ENCODE assay signal across 10 mouse cellular contexts in genomic region chr12:112952926-112953565, GRCm38 (mm10). TPM values are rescaled to one million over a fixed set of nuclear protein-coding genes. Genes with fewer than 3 reads are reported as not detected.
DNase-seq lines count a peak whose midpoint lies in the region; ATAC-seq lines count a peak whose summit lies in the region.
"Had no signal": no experiment of that assay in that cellular context is flagged by ENCODE, and none has a peak within 500 bp of the region (broad histone marks: within the 10 kb centered on the region; RNA-seq: fewer than 3 reads in every experiment).

No protein-coding gene starts in this region.

- H3K4me2 ChIP-seq in forebrain, embryonic 14.5 days (ENCODE audit: low read length) = no peak overlapping the region
- no peak overlapping the region for H3K4me2 ChIP-seq in heart, embryonic 16.5 days (ENCODE audit: low read depth, low read length)
- H3K4me2 ChIP-seq in lung, embryonic 15.5 days = no peak overlapping the region

- peaks cover 16% of the 10 kb centered on the region for H3K36me3 ChIP-seq in forebrain, embryonic 10.5 days (replicated peaks)
- H3K36me3 ChIP-seq in forebrain, embryonic 14.5 days (ENCODE audit: control insufficient read depth, insufficient read depth, low read length) = 0 out of 2 replicates have a peak, but pooled peaks cover 6% of the 10 kb centered on the region
- no peaks in the 10 kb centered on the region for H3K36me3 ChIP-seq in heart, embryonic 16.5 days (ENCODE audit: control insufficient read depth, insufficient read depth)
- no peaks in the 10 kb centered on the region for H3K36me3 ChIP-seq in lung, embryonic 15.5 days

- no peak overlapping the region for H3K4me3 ChIP-seq in forebrain, embryonic 10.5 days
- no peak overlapping the region for H3K4me3 ChIP-seq in forebrain, embryonic 14.5 days (ENCODE audit: low read depth, low read length)
- no peak overlapping the region for H3K4me3 ChIP-seq in heart, embryonic 16.5 days (ENCODE audit: low read length)
- H3K4me3 ChIP-seq in lung, embryonic 15.5 days = no peak overlapping the region
- H3K4me3 ChIP-seq in brown adipose tissue, adult 24 weeks (ENCODE audit: insufficient read depth, low read depth, low read length) = no peak overlapping the region

- WGBS in forebrain, embryonic 10.5 days = 79% methylated on average over 3 of the region's 3 CpGs
- WGBS in forebrain, embryonic 14.5 days = 81% methylated on average over 3 of the region's 3 CpGs
- 47% methylated on average over 3 of the region's 3 CpGs for WGBS in heart, embryonic 16.5 days
- 70% methylated on average over 3 of the region's 3 CpGs for WGBS in lung, embryonic 15.5 days

- DNase-seq in forebrain, embryonic 10.5 days (ENCODE audit: extremely low spot score, low spot score) = no peak
- DNase-seq in forebrain, embryonic 14.5 days (ENCODE audit: low spot score) = no peak
- no peak for DNase-seq in heart, postnatal 4 days
- no peak for DNase-seq in lung, postnatal 25 days (ENCODE audit: low spot score)
- DNase-seq in thymus, postnatal 36 days = no peak
- DNase-seq: cerebellum, postnatal 14 days had no signal

- peaks cover 44% of the 10 kb centered on the region for H3K4me1 ChIP-seq in forebrain, embryonic 10.5 days
- peaks cover 12% of the 10 kb centered on the region for H3K4me1 ChIP-seq in forebrain, embryonic 14.5 days (ENCODE audit: control insufficient read depth, insufficient read depth, low read length)
- peaks cover 33% of the 10 kb centered on the region for H3K4me1 ChIP-seq in heart, embryonic 16.5 days (ENCODE audit: control insufficient read depth, insufficient read depth, low read length)
- H3K4me1 ChIP-seq in lung, embryonic 15.5 days = peaks cover 37% of the 10 kb centered on the region
- H3K4me1 ChIP-seq in brown adipose tissue, adult 24 weeks (ENCODE audit: control insufficient read depth, insufficient read depth, insufficient read length, low read length) = peaks cover 24% of the 10 kb centered on the region

- no peaks in the 10 kb centered on the region for H3K9me3 ChIP-seq in forebrain, embryonic 10.5 days
- H3K9me3 ChIP-seq in forebrain, embryonic 14.5 days (replicated peaks; ENCODE audit: control insufficient read depth, low read length) = no peaks in the 10 kb centered on the region
- no peaks in the 10 kb centered on the region for H3K9me3 ChIP-seq in heart, embryonic 16.5 days (replicated peaks; ENCODE audit: control insufficient read depth, low read length)
- no peaks in the 10 kb centered on the region for H3K9me3 ChIP-seq in lung, embryonic 15.5 days

- H3K9ac ChIP-seq in forebrain, embryonic 14.5 days (ENCODE audit: low read length) = no peak overlapping the region
- H3K9ac ChIP-seq in heart, embryonic 16.5 days (ENCODE audit: low read length) = peak overlapping the region; percentile 28; the same call in 1 of the 2 replicates
- no peak overlapping the region for H3K9ac ChIP-seq in lung, embryonic 15.5 days

- H3K27ac ChIP-seq in forebrain, embryonic 10.5 days = 0 out of 2 replicates have a peak overlapping the region, but pooled peaks have one; percentile 48
- no peak overlapping the region for H3K27ac ChIP-seq in forebrain, embryonic 14.5 days (ENCODE audit: low read depth, low read length)
- peak overlapping the region; percentile 59 for H3K27ac ChIP-seq in heart, embryonic 16.5 days (ENCODE audit: low read length)
- 0 out of 2 replicates have a peak overlapping the region, but pooled peaks have one; percentile 24 for H3K27ac ChIP-seq in lung, embryonic 15.5 days
- peak overlapping the region; percentile 82 for H3K27ac ChIP-seq in brown adipose tissue, adult 24 weeks (replicated peaks; ENCODE audit: low read depth, low read length)

- peaks cover 11% of the 10 kb centered on the region; the same call in 1 of the 2 replicates for H3K27me3 ChIP-seq in forebrain, embryonic 10.5 days (ENCODE audit: poor library complexity, severe bottlenecking)
- no peaks in the 10 kb centered on the region for H3K27me3 ChIP-seq in forebrain, embryonic 14.5 days (replicated peaks; ENCODE audit: control insufficient read depth, insufficient read depth, low read length)
- no peaks in the 10 kb centered on the region for H3K27me3 ChIP-seq in heart, embryonic 16.5 days (ENCODE audit: control insufficient read depth, insufficient read depth, low read length)
- no peaks in the 10 kb centered on the region for H3K27me3 ChIP-seq in lung, embryonic 15.5 days

- no peak for ATAC-seq in forebrain, embryonic 14.5 days
- no peak for ATAC-seq in heart, embryonic 16.5 days (replicated peaks; ENCODE audit: extremely low read depth, insufficient read depth, low FRiP score)
- ATAC-seq in lung, embryonic 15.5 days (ENCODE audit: borderline replicate concordance, extremely low read depth, low FRiP score, low TSS enrichment) = no peak
- ATAC-seq: midbrain, embryonic 16.5 days had no signal

RNA-seq across cellular contexts. Expression of gene Nudt14, which starts 11.1 kb away (rescaled TPM):
- 61.4 and 70.4 TPM in 2 replicates for polyA plus RNA-seq in forebrain, embryonic 10.5 days (2016; fragmentation: Nextera tagmentation; extraction: Ambion mirVana)
- polyA plus RNA-seq in forebrain, embryonic 14.5 days (2014; fragmentation: Nextera tagmentation; extraction: Ambion mirVana) = 62.8 and 75.9 TPM in 2 replicates
- polyA plus RNA-seq in heart, embryonic 16.5 days (2015; fragmentation: Nextera tagmentation; extraction: Ambion mirVana) = 36.0 and 43.3 TPM in 2 replicates
- total RNA-seq in heart, postnatal 4 days (2021) = 10 to 100 TPM; 10.3 to 15.7 TPM
- 103 and 120 TPM in 2 replicates for polyA plus RNA-seq in lung, embryonic 15.5 days (2015; fragmentation: Nextera tagmentation; extraction: Ambion mirVana)
- 19.4 and 23.6 TPM in 2 replicates for polyA plus RNA-seq in brown adipose tissue, adult 24 weeks (2012; ENCODE audit: insufficient read depth, insufficient read length, missing spikeins)

RNA-seq across cellular contexts. Expression of gene Btbd6, which starts 23.2 kb away (rescaled TPM):
- 22.4 and 24.2 TPM in 2 replicates for polyA plus RNA-seq in forebrain, embryonic 10.5 days (2016; fragmentation: Nextera tagmentation; extraction: Ambion mirVana)
- 35.0 and 37.5 TPM in 2 replicates for polyA plus RNA-seq in forebrain, embryonic 14.5 days (2014; fragmentation: Nextera tagmentation; extraction: Ambion mirVana)
- 26.0 and 26.1 TPM in 2 replicates for polyA plus RNA-seq in heart, embryonic 16.5 days (2015; fragmentation: Nextera tagmentation; extraction: Ambion mirVana)
- 10 to 100 TPM; 26.0 to 28.1 TPM for total RNA-seq in heart, postnatal 4 days (2021)
- polyA plus RNA-seq in lung, embryonic 15.5 days (2015; fragmentation: Nextera tagmentation; extraction: Ambion mirVana) = 25.7 and 28.1 TPM in 2 replicates
- 10.1 and 10.9 TPM in 2 replicates for polyA plus RNA-seq in brown adipose tissue, adult 24 weeks (2012; ENCODE audit: insufficient read depth, insufficient read length, missing spikeins)

RNA-seq across cellular contexts. Expression of gene Jag2, which starts 23.5 kb away (rescaled TPM):
- polyA plus RNA-seq in forebrain, embryonic 10.5 days (2016; fragmentation: Nextera tagmentation; extraction: Ambion mirVana) = 2.3 and 3.8 TPM in 2 replicates
- 5.3 and 7.5 TPM in 2 replicates for polyA plus RNA-seq in forebrain, embryonic 14.5 days (2014; fragmentation: Nextera tagmentation; extraction: Ambion mirVana)
- polyA plus RNA-seq in heart, embryonic 16.5 days (2015; fragmentation: Nextera tagmentation; extraction: Ambion mirVana) = 4.0 and 5.4 TPM in 2 replicates
- 10 to 100 TPM; 29.1 to 29.2 TPM for total RNA-seq in heart, postnatal 4 days (2021)
- polyA plus RNA-seq in lung, embryonic 15.5 days (2015; fragmentation: Nextera tagmentation; extraction: Ambion mirVana) = 6.2 and 7.2 TPM in 2 replicates
- polyA plus RNA-seq in brown adipose tissue, adult 24 weeks (2012; ENCODE audit: insufficient read depth, insufficient read length, missing spikeins) = 2.2 and 3.2 TPM in 2 replicates

RNA-seq across cellular contexts. Expression of gene Brf1, which starts 47.5 kb away (rescaled TPM):
- polyA plus RNA-seq in forebrain, embryonic 10.5 days (2016; fragmentation: Nextera tagmentation; extraction: Ambion mirVana) = 50.8 and 58.1 TPM in 2 replicates
- polyA plus RNA-seq in forebrain, embryonic 14.5 days (2014; fragmentation: Nextera tagmentation; extraction: Ambion mirVana) = 43.0 and 51.0 TPM in 2 replicates
- polyA plus RNA-seq in heart, embryonic 16.5 days (2015; fragmentation: Nextera tagmentation; extraction: Ambion mirVana) = 38.3 and 42.6 TPM in 2 replicates
- 10 to 100 TPM; 38.3 to 40.8 TPM for total RNA-seq in heart, postnatal 4 days (2021)
- 56.1 and 63.3 TPM in 2 replicates for polyA plus RNA-seq in lung, embryonic 15.5 days (2015; fragmentation: Nextera tagmentation; extraction: Ambion mirVana)
- polyA plus RNA-seq in brown adipose tissue, adult 24 weeks (2012; ENCODE audit: insufficient read depth, insufficient read length, missing spikeins) = 11.1 and 12.2 TPM in 2 replicates
